Mouse (Mus musculus): ENCODE data around the gene N4bp2. TPM values are rescaled to one million over a fixed set of nuclear protein-coding genes. Genes with fewer than 3 reads are reported as not detected.

Gene N4bp2
- total and polyA plus RNA-seq, 3 experiments, result 11.4 to 50.6 (median 12.9) TPM

GRCm38 (mm10) chr5:65828261-65828660 lies 64.9 kb downstream of the N4bp2 start:
- no peaks in the 10 kb centered on the region for H3K27me3 ChIP-seq (ENCODE audit: control insufficient read depth in 1 of 2, insufficient read depth in 2 of 2, low read length in 2 of 2)
- H3K9ac ChIP-seq (ENCODE audit: control insufficient read depth, low read depth, low read length, poor library complexity, severe bottlenecking), result no peak overlapping the region
- no peaks in the 10 kb centered on the region for H3K79me2 ChIP-seq (ENCODE audit: control insufficient read depth, insufficient read depth, low read length, poor library complexity)
- no peak overlapping the region for H3K27ac ChIP-seq (ENCODE audit: control insufficient read depth, low read depth, low read length)
- TF ChIP-seq MEF2A (IDR thresholded peaks at IDR 0.05; ENCODE audit: extremely low read depth, insufficient replicate concordance, low read depth, low read length, poor library complexity, severe bottlenecking) (no peak), TAL1 (IDR thresholded peaks at IDR 0.05; ENCODE audit: low read length) (no peak), E2F4 (IDR thresholded peaks at IDR 0.05; ENCODE audit: borderline replicate concordance, low read depth, low read length) (no peak), MAX (IDR thresholded peaks at IDR 0.05; ENCODE audit: low read length) (no peak), EP300 (IDR thresholded peaks at IDR 0.05; ENCODE audit: low read depth in 1 of 2, low read length in 2 of 2) (no peak), POLR2A (IDR thresholded peaks at IDR 0.05; ENCODE audit: control insufficient read depth in 1 of 2, insufficient read depth in 1 of 2, low read depth in 1 of 2, low read length in 2 of 2, poor library complexity in 1 of 2) (no peak), UBTF (IDR thresholded peaks at IDR 0.05; ENCODE audit: borderline replicate concordance, insufficient read depth, low read depth, low read length) (no peak), MXI1 (IDR thresholded peaks at IDR 0.05; ENCODE audit: low read depth, low read length) (no peak), HCFC1 (IDR thresholded peaks at IDR 0.05; ENCODE audit: low read depth, low read length) (no peak), GATA1 (IDR thresholded peaks at IDR 0.05; ENCODE audit: low read depth, low read length) (no peak), USF2 (IDR thresholded peaks at IDR 0.05; ENCODE audit: borderline replicate concordance in 1 of 2, insufficient read depth in 1 of 2, low read depth in 1 of 2, low read length in 2 of 2) (no peak)
- no peak overlapping the region for H3K4me3 ChIP-seq (ENCODE audit: control insufficient read depth in 1 of 2, insufficient read depth in 1 of 2, low read depth in 2 of 2, low read length in 2 of 2)
- peaks cover 0 to 11% of the 10 kb centered on the region in 2 experiments; a peak in 2 of 4 replicates for H3K36me3 ChIP-seq (ENCODE audit: control insufficient read depth in 1 of 2, insufficient read depth in 2 of 2, low read length in 2 of 2)
- H3K9me3 ChIP-seq (replicated peaks; ENCODE audit: insufficient read depth, low read length), result no peaks in the 10 kb centered on the region
- H3K4me1 ChIP-seq (ENCODE audit: control insufficient read depth in 1 of 2, insufficient read depth in 2 of 2, low read length in 2 of 2), result peaks cover 0 to 11% of the 10 kb centered on the region in 2 experiments; a peak in 2 of 4 replicates
- DNase-seq (ENCODE audit: low read depth, low spot score), result no peak

DNA sequence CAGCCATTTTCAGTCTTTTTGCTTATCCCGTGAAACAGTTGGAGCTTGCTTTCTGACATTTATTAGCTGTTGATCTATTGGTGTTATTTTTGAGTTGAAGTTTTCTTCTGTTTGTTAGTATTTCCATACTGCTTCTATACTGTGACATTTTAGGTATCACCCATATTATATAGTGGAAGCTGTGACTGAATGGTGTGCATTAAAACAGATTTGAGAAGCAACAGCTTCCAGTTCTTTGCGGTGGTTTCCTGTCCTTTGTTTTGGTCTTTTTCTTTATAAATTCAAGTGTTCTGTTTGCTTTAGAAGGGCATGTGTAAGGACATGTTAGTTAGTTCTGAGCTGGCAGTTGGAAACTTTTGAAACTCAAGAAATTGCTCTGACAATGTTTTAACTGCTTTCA lies 65.7 kb downstream of the N4bp2 start:
- no peak for TF ChIP-seq UBTF (IDR thresholded peaks at IDR 0.05; ENCODE audit: borderline replicate concordance, insufficient read depth, low read depth, low read length)
- no peak for TF ChIP-seq NRF1 (IDR thresholded peaks at IDR 0.05; ENCODE audit: insufficient read depth, low read depth, low read length, poor library complexity, severe bottlenecking)
- TF ChIP-seq CHD1 (IDR thresholded peaks at IDR 0.05; ENCODE audit: low read depth, low read length), result no peak
- TF ChIP-seq POLR2A (IDR thresholded peaks at IDR 0.05; ENCODE audit: control insufficient read depth in 1 of 2, insufficient read depth in 1 of 2, low read depth in 1 of 2, low read length in 2 of 2, poor library complexity in 1 of 2), result no peak
- TF ChIP-seq MYB (IDR thresholded peaks at IDR 0.05; ENCODE audit: low read depth, low read length), result no peak
- no peak for TF ChIP-seq E2F4 (IDR thresholded peaks at IDR 0.05; ENCODE audit: borderline replicate concordance, low read depth, low read length)
- Histone ChIP-seq H3K9ac (ENCODE audit: control insufficient read depth, low read depth, low read length, poor library complexity, severe bottlenecking) (no peak overlapping the region), H3K27ac (ENCODE audit: control insufficient read depth, low read depth, low read length) (no peak overlapping the region), H3K27me3 (ENCODE audit: control insufficient read depth in 1 of 2, insufficient read depth in 2 of 2, low read length in 2 of 2) (no peaks in the 10 kb centered on the region), H3K79me2 (ENCODE audit: control insufficient read depth, insufficient read depth, low read length, poor library complexity) (no peaks in the 10 kb centered on the region), H3K9me3 (replicated peaks; ENCODE audit: insufficient read depth, low read length) (no peaks in the 10 kb centered on the region), H3K4me3 (ENCODE audit: control insufficient read depth in 1 of 2, insufficient read depth in 1 of 2, low read depth in 2 of 2, low read length in 2 of 2) (no peak overlapping the region), H3K4me1 (ENCODE audit: control insufficient read depth in 1 of 2, insufficient read depth in 2 of 2, low read length in 2 of 2) (peaks cover 0 to 11% of the 10 kb centered on the region in 2 experiments; a peak in 2 of 4 replicates), H3K36me3 (ENCODE audit: control insufficient read depth in 1 of 2, insufficient read depth in 2 of 2, low read length in 2 of 2) (peaks cover 0 to 11% of the 10 kb centered on the region in 2 experiments; a peak in 2 of 4 replicates)
- DNase-seq (ENCODE audit: low read depth, low spot score), result no peak

All from MEL (cell line).